Mouse (Mus musculus) midbrain, postnatal 0 days (tissue): ENCODE measurements around the gene Gm42791. TPM values are rescaled to one million over a fixed set of nuclear protein-coding genes. Genes with fewer than 3 reads are reported as not detected.

ENCODE experiments used
- ATAC-seq: fragments of 200-750 bp; cut with Nextera tagmentation; 2 replicates; pipeline ENCODE4 v1.8.0; 2017; ENCODE audit warnings: moderate number of reproducible peaks, mild to moderate bottlenecking, moderate TSS enrichment, moderate library complexity; ENCODE audit not compliant: low FRiP score
- DNase-seq: peaks from one replicate; pipeline ENCODE4 v3.0.0-alpha.2; 2015; ENCODE audit warnings: low spot score
- H3K27ac ChIP-seq: fragments of 300-500 bp; sonication (generic); 2 replicates; pipeline ENCODE4 v1.5.1; 2014; ENCODE audit warnings: low read depth, mild to moderate bottlenecking, low read length, mixed read lengths
- H3K27me3 ChIP-seq: fragments of 300-500 bp; sonication (generic); 2 replicates; pipeline ENCODE4 v1.6.1; 2014; ENCODE audit warnings: low read length, control low read depth, mixed read lengths; ENCODE audit not compliant: insufficient read depth
- H3K36me3 ChIP-seq: fragments of 300-500 bp; sonication (generic); 2 replicates; pipeline ENCODE4 v1.6.1; 2014; ENCODE audit warnings: low read length, control low read depth, mixed read lengths; ENCODE audit not compliant: insufficient read depth
- H3K4me1 ChIP-seq: fragments of 300-500 bp; sonication (generic); 2 replicates; pipeline ENCODE4 v1.6.1; 2014; ENCODE audit warnings: mild to moderate bottlenecking, control low read depth, antibody characterized with exemption, low read length, mixed read lengths; ENCODE audit not compliant: insufficient read depth
- H3K4me2 ChIP-seq: fragments of 300-500 bp; sonication (generic); 2 replicates; pipeline ENCODE4 v1.6.1; 2014; ENCODE audit warnings: low read depth, mild to moderate bottlenecking, low read length, mixed read lengths; ENCODE audit not compliant: poor library complexity, severe bottlenecking
- H3K4me3 ChIP-seq: fragments of 300-500 bp; sonication (generic); 2 replicates; pipeline ENCODE4 v1.5.1; 2014; ENCODE audit warnings: low read depth, mild to moderate bottlenecking, low read length, moderate library complexity
- H3K9ac ChIP-seq: fragments of 300-500 bp; sonication (generic); replicated peaks from 2 replicates; pipeline ENCODE4 v1.6.1; 2014; ENCODE audit warnings: mild to moderate bottlenecking, low read length, moderate library complexity, mixed read lengths; ENCODE audit not compliant: poor library complexity, severe bottlenecking
- H3K9me3 ChIP-seq: fragments of 300-500 bp; sonication (generic); 2 replicates; pipeline ENCODE4 v1.6.1; 2016; ENCODE audit warnings: low read length, control low read depth
- CTCF ChIP-seq: IDR thresholded peaks from 2 replicates; pipeline ENCODE4 v1.5.1; 2016; ENCODE audit warnings: antibody characterized with exemption, mild to moderate bottlenecking
- WGBS: fragments of 180-500 bp; shearing (Covaris S2); extraction: QIAGEN DNeasy Blood & Tissue Kit; methylation state at CpG from one replicate; pipeline ENCODE4 v1.1.7; 2014; 5-methylcytosine and 5-hydroxymethylcytosine counted together
- polyA plus RNA-seq: library from polyadenylated mRNA; unstranded; fragments of >200 nt; fragmentation: Nextera tagmentation; extraction: Ambion mirVana; gene quantifications from 2 replicates; pipeline ENCODE4 v1.2.1, GENCODE M21; 2015
- total RNA-seq: library from RNA; depleted of rRNA; stranded (reverse); fragments of >200 nt; gene quantifications from 2 replicates; pipeline ENCODE4 v1.2.3, GENCODE M21; 2014

Gm42791 gene
- total and polyA plus RNA-seq, 2 experiments from 2014 or later, result 3.1 TPM; not detected in 1

DNA sequence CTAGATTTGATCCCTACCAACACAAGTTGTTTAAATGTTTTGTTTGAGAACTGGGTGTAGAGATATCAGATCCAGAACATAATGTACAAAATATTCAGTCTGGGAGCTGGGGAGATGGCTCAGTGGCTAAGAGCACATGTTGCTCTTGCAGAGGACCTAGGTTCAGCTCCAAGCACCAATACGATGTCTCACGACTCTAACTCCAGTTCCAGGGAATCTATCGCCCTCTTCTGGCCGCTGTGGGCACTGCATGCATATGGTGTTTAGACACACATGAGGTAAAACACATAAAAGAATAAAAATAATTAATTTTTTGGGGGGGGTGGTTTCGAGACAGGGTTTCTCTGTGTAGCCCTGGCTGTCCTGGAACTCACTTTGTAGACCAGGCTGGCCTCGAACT is 42.5 kb downstream of the Gm42791 start:
- no peak overlapping the region for H3K4me2 ChIP-seq
- DNase-seq (no peak), ATAC-seq (no peak)
- 50% methylated on average over 6 of the region's 6 CpGs for WGBS
- no peak overlapping the region for H3K4me3 ChIP-seq
- no peak overlapping the region for H3K27ac ChIP-seq
- H3K9ac ChIP-seq, result no peak overlapping the region
- peak; percentile 68 for TF ChIP-seq CTCF
- H3K36me3 ChIP-seq, result no peaks in the 10 kb centered on the region
- H3K9me3 ChIP-seq, result no peaks in the 10 kb centered on the region
- no peaks in the 10 kb centered on the region for H3K27me3 ChIP-seq
- H3K4me1 ChIP-seq, result no peaks in the 10 kb centered on the region; the same call in 1 of the 2 replicates

GRCm38 (mm10) chr5:148951360-148951759 is 43.6 kb downstream of the Gm42791 start:
- no peak for TF ChIP-seq CTCF
- Histone ChIP-seq H3K36me3 (no peaks in the 10 kb centered on the region), H3K4me3 (no peak overlapping the region), H3K9me3 (no peaks in the 10 kb centered on the region), H3K9ac (no peak overlapping the region), H3K27ac (no peak overlapping the region), H3K27me3 (no peaks in the 10 kb centered on the region), H3K4me1 (no peaks in the 10 kb centered on the region), H3K4me2 (no peak overlapping the region)
- no peak for ATAC-seq
- 92% methylated on average over 5 of the region's 5 CpGs for WGBS
- no peak for DNase-seq

DNA sequence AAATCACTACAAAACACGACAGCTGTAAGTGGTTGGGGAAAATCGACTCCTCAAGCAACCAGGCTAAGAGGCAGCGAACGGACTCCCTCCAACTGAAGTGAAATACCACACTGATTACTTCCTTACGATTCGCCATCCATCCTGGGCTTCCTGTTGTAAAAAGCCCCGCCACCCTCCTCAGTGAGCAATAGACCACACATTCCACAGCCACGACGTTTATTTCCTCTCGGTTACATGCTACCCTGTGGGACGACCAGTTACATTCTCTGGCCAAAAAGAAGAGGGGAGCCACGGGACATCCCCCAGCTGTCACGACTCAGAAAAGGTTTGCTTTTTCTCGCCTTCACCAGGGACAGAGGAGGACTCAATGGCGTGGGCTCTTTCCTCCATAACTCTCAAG is 44.9 kb downstream of the Gm42791 start:
- H3K4me3 ChIP-seq, result no peak overlapping the region
- H3K27ac ChIP-seq, result no peak overlapping the region
- H3K9me3 ChIP-seq, result no peaks in the 10 kb centered on the region
- no peaks in the 10 kb centered on the region for H3K27me3 ChIP-seq
- no peak overlapping the region for H3K9ac ChIP-seq
- H3K36me3 ChIP-seq, result no peaks in the 10 kb centered on the region
- no peaks in the 10 kb centered on the region for H3K4me1 ChIP-seq
- no peak for DNase-seq
- TF ChIP-seq CTCF, result no peak
- no peak for ATAC-seq
- 71% methylated on average over 15 of the region's 15 CpGs for WGBS
- no peak overlapping the region for H3K4me2 ChIP-seq

DNA sequence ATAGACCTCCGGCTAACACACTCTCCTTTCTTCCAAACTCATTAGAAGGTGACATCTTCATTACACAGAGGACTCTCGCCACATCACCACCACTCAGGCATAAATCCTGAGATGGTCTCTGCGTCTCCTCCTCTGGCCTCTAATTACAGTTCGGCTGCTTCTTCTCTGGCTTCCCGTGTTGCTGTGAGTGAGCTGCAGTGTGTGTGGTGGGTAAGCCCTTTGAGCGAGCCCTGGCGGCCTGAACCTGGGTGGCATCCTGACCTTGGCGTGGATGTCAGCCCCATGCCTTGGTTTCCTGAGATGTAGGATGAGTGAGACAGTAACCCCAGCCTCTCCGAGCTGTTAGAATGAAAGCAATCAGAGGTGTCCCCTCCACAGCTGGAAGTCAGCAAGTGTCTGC is 46.4 kb downstream of the Gm42791 start:
- 75% methylated on average over 9 of the region's 9 CpGs for WGBS
- no peaks in the 10 kb centered on the region for H3K4me1 ChIP-seq
- H3K36me3 ChIP-seq, result no peaks in the 10 kb centered on the region
- TF ChIP-seq CTCF, result no peak
- H3K27ac ChIP-seq, result no peak overlapping the region
- H3K4me2 ChIP-seq, result no peak overlapping the region
- ATAC-seq, result no peak
- no peaks in the 10 kb centered on the region for H3K9me3 ChIP-seq
- DNase-seq, result no peak
- H3K27me3 ChIP-seq, result no peaks in the 10 kb centered on the region
- H3K9ac ChIP-seq, result no peak overlapping the region
- no peak overlapping the region for H3K4me3 ChIP-seq

DNA sequence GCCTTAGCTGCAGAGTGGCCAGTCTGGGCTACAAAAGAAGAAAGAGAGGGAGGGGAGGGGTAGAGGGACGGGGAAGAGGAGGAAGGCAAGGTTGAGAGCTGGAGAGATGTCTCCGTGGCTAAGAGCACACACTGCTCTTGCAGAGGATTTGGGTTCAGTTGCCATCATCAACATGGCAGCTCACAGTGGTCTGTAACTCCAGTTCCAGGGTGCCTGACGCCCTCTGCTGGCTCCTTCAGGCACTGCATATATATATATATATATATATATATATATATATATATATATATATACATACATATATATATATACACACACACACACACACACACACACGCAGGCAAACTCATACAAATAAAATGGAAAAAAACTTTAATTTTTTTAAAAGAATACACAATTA is 47.5 kb downstream of the Gm42791 start:
- no peaks in the 10 kb centered on the region for H3K9me3 ChIP-seq
- no peak overlapping the region for H3K4me3 ChIP-seq
- H3K27ac ChIP-seq, result no peak overlapping the region
- H3K4me2 ChIP-seq, result no peak overlapping the region
- no peak for ATAC-seq
- no peaks in the 10 kb centered on the region for H3K36me3 ChIP-seq
- no peaks in the 10 kb centered on the region for H3K27me3 ChIP-seq
- no peak overlapping the region for H3K9ac ChIP-seq
- 76% methylated on average over 4 of the region's 4 CpGs for WGBS
- no peaks in the 10 kb centered on the region for H3K4me1 ChIP-seq
- DNase-seq, result no peak
- TF ChIP-seq CTCF, result no peak

DNA sequence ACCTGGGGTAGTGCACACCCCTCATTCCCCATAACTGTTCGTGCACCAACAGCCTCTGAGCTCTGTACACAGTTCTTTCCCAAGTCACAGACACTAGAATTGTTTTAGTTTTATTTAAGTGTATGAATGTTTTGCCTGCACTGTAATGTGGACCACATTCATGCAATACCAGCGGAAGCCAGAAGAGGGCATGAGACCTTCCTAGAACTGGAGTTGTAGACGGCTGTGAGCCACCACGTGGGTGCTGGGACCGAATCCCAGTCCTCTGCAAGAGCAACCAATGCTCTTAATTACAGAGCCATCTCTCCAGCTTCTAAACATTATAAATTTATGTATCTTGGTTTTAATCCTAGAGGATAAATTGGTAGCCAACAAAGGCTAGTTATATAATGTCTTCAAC is 48.2 kb downstream of the Gm42791 start:
- DNase-seq (no peak), ATAC-seq (no peak)
- no peak overlapping the region for H3K4me3 ChIP-seq
- WGBS, result 76% methylated on average over 5 of the region's 5 CpGs
- no peak overlapping the region for H3K4me2 ChIP-seq
- no peak overlapping the region for H3K27ac ChIP-seq
- no peaks in the 10 kb centered on the region for H3K4me1 ChIP-seq
- H3K36me3 ChIP-seq, result no peaks in the 10 kb centered on the region
- H3K9me3 ChIP-seq, result no peaks in the 10 kb centered on the region
- H3K9ac ChIP-seq, result no peak overlapping the region
- H3K27me3 ChIP-seq, result no peaks in the 10 kb centered on the region
- peak; percentile 60 for TF ChIP-seq CTCF
